Mouse (Mus musculus) CH12F3 (cell line): ENCODE results near the gene Tlr12.
"Not testable (repeated sequence)": the region's sequence is repeated elsewhere in the genome, so short reads cannot be mapped to it uniquely, and the experiment has no call there.

Experiments
- in situ Hi-C: fragments of 300-500 bp; cut with MboI; formaldehyde crosslinking; loops from 2 replicates; pipeline ENCODE4 v1.14.3; 2020; ENCODE audit warnings: low sequenced_read_pairs

Gene Tlr12

GRCm38 (mm10) chr4:128618246-128618911 lies at the start of gene Tlr12:
TSS of gene Tlr12 (minus strand) at chr4:128618619.
- in situ Hi-C loops: no loop called here

GRCm38 (mm10) chr4:128667195-128667594 lies 48.8 kb upstream of the Tlr12 start:
- in situ Hi-C loops: not testable (repeated sequence)

GRCm38 (mm10) chr4:128666362-128666761 lies 47.9 kb upstream of the Tlr12 start:
- in situ Hi-C loops: not testable (repeated sequence)

- in situ Hi-C loops: no loop called here
These were observed 45.6 kb upstream of the Tlr12 start for GRCm38 (mm10) chr4:128664002-128664401.

GRCm38 (mm10) chr4:128661063-128661462 lies 42.6 kb upstream of the Tlr12 start:
- in situ Hi-C loops: no loop called here

- in situ Hi-C loops: no loop called here
These were observed 41.8 kb upstream of the Tlr12 start for GRCm38 (mm10) chr4:128660196-128660595.

- in situ Hi-C loops: no loop called here
These were observed 37.0 kb upstream of the Tlr12 start for GRCm38 (mm10) chr4:128655446-128655845.

- in situ Hi-C loops: no loop called here
These were observed 36.3 kb upstream of the Tlr12 start, which contains the start of gene Phc2 for GRCm38 (mm10) chr4:128654505-128655381. TSS of gene Phc2 (plus strand) at chr4:128654702.

- in situ Hi-C loops: no loop called here
These were observed 34.3 kb upstream of the Tlr12 start for GRCm38 (mm10) chr4:128652584-128653298.

GRCm38 (mm10) chr4:128651530-128651929 lies 33.1 kb upstream of the Tlr12 start:
- in situ Hi-C loops: no loop called here

GRCm38 (mm10) chr4:128648567-128649255 lies 30.3 kb upstream of the Tlr12 start:
- in situ Hi-C loops: no loop called here

- in situ Hi-C loops: no loop called here
These were observed 28.3 kb upstream of the Tlr12 start for GRCm38 (mm10) chr4:128646762-128647161.

GRCm38 (mm10) chr4:128645896-128646295 lies 27.5 kb upstream of the Tlr12 start:
- in situ Hi-C loops: no loop called here

GRCm38 (mm10) chr4:128641766-128642717 lies 23.6 kb upstream of the Tlr12 start:
- in situ Hi-C loops: no loop called here

- in situ Hi-C loops: no loop called here
These were observed 20.0 kb upstream of the Tlr12 start for GRCm38 (mm10) chr4:128638265-128638923.

GRCm38 (mm10) chr4:128637250-128637649 lies 18.8 kb upstream of the Tlr12 start:
- in situ Hi-C loops: no loop called here

- in situ Hi-C loops: no loop called here
These were observed 17.6 kb upstream of the Tlr12 start for GRCm38 (mm10) chr4:128635894-128636585.

GRCm38 (mm10) chr4:128635451-128635850 lies 17.0 kb upstream of the Tlr12 start:
- in situ Hi-C loops: no loop called here

GRCm38 (mm10) chr4:128621109-128621508 lies 2.7 kb upstream of the Tlr12 start:
- in situ Hi-C loops: no loop called here
